Mouse (Mus musculus) testis, postnatal 10 days (tissue): ENCODE measurements around the gene Nlrc5.

Experiments
- DNase-seq: peaks from one replicate; pipeline ENCODE4 v3.0.0; 2021; ENCODE audit warnings: low spot score

The Nlrc5 gene

DNA sequence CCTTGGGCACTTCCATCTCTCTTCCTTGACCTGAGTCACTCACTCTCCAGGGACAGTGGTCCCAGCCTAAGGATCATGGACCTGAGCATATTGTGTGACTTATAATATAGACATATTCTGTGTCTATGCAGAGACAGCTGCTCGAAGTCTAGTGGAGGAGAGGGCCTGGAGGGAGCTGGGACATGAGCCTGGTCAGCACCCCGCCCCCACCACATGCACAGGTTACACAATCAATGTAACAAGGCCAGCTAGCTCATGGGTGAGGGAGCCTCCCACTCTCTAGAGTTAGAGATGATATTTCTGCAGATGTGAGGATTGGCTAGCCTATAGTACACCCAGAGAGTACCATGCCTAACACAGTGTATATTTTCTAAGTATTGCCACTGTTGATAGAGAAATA, 36.6 kb downstream of the Nlrc5 start:
- peak; percentile 30 for DNase-seq

DNA sequence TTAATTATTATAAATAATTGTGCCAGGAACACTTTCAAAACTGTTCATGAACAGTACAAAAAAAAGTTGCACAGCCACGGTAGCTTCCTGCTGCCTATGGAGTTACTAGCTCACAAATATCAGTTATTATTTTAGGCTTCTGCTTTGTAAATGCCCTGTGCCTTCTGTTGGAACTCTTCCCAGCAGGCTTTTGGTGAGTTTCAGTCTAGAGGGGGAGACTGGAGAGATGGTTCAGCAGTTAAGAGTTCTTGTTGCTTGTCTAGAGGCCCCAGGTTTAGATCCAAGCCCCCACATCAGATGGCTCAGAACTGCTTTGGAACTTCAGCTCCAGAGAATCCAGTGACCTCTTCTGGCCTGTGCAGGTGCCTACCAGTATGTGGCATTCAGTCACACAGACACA, 37.1 kb downstream of the Nlrc5 start:
- DNase-seq, result peak; percentile 11

DNA sequence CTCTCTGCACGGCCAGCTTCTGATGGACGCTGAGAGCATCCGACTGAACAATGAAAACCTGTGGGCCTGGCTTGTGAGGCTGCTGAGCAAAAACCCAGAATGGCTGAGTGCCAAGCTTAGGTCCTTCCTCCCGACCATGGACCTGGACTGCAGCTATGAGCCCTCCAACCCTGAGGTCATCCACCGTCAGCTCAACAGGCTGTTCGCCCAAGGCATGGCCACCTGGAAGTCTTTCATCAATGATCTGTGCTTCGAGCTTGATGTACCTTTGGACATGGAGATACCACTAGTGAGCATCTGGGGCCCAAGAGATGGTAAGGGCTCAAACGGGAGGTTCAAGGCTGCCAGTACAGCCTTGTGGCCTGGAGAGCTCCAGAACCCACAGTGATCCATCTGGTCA, 38.6 kb downstream of the Nlrc5 start:
- DNase-seq, result peak; percentile 37

DNA sequence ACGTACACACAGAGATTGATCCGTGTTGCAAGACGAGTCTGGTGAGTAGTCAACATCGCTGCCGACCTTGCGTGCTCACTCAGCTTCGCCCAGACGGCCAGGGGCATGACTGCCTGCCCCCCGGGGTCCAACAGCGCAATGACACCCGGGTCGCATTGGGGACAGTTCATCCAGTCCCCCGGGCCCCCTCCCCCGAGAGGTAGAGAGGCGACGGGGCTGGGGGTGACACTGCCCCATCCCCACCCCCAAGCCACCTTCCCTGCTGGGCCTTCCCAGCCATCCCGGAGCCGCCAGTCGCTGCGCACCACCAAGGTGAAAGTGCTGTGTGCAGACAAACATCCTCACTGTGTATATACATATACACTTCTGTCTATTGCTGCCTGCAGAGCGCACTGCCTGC, 39.3 kb downstream of the Nlrc5 start:
- DNase-seq, result peak; percentile 40

DNA sequence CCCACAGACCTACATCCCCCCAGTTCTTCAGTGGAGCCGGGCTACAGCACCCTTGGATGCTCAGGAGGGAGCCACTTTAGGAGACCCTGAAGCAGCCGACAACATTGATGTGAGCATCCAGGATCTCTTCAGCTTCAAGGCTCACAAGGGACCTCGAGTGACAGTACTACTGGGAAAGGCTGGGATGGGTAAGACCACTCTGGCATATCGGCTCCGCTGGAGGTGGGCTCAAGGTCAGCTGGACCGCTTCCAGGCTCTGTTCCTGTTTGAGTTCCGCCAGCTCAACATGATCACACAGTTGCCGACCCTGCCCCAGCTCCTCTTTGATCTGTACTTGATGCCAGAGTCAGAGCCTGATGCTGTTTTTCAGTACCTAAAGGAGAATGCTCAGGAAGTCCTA, 41.6 kb downstream of the Nlrc5 start:
- peak; percentile 38 for DNase-seq

DNA sequence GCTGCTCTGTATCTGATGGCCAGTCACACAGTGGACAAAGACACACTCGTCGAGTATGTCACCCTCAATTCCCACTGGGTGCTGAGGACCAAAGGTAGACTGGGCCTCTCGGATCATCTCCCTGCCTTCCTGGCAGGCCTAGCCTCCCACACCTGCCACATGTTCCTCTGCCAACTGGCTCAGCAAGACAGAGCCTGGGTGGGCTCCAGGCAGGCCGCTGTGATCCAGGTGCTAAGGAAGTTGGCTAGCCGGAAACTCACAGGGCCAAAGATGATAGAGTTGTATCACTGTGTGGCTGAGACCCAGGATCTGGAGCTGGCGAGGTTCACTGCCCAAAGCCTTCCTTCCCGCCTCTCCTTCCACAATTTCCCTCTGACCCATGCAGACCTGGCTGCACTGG, 42.7 kb downstream of the Nlrc5 start:
- DNase-seq, result peak; percentile 26

DNA sequence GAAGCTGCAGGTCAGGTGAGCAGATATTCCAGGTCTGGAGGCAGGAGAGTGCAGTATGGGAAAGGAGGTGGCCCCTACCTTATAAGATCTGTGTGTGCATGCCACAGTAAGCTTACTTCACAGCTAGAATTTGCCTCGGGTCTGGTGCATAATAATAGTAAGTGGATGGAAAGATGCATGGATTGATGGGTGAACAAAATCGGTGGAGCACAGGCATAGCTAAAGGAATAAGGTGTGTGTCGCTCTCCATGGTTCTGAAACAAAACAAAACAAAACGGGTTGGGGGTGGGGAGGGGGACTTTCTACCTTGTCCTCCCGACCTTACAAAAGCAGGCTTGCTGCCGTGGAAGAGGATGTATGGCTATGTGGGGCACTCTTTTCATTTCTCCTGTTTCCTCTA, 47.9 kb downstream of the Nlrc5 start:
- DNase-seq, result peak; percentile 40

DNA sequence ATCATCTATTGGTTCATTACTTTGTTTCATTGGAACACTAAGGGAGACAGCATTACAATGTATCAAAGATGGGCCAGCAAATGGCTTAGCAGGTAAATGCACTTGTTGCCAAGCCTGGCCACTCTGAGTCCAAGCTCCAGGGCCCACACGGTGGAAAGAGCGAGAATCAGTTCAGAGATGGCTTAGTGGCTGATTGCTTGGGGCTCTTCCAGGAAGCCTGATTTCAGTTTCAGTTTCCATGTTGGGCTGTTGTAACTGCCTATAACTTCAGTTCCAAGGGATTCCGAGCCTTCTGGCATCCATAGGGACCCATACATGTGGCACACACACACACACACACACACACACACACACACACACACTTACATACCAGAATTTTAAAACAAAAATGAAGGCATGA, 51.1 kb downstream of the Nlrc5 start:
- peak; percentile 29 for DNase-seq

DNA sequence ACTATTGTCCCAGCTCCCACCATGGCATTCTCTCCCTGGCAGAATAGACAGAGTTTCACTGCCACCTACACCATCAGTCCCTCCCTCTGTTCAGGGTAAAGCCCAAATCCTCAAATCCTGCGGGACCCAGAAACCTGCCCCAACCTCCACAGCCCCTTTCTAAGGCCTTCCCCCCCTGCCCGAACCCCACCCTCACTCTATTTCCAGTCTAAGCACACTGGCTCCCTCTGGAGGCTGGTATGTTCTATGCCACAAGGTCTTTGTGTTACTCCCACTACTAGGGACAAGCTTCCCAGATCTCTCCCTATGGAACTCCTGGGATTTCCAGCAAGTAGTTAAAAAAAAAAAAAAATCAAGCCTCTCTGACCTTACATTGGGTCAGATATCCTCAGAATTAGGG, 51.7 kb downstream of the Nlrc5 start:
- peak; percentile 73 for DNase-seq

DNA sequence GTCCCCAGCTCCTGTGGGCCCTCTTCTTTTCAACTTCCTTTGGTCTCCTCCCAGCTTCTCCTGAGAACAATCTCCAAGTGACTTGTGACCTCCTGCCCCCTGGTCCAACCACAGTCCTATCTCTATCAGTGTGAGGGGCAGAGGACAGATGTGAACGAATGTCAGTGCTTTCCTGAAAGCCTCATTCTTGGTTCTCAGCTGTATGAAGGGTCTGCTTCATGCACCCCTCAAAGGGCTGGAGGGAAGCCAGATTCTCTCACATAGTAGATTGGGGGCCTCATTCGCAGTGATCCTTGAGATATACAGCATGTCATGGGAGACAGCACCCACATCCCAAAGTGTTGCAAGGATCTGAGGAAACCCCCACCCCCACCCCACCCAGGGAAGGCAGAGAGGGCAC, 53.9 kb downstream of the Nlrc5 start:
- peak; percentile 21 for DNase-seq

DNA sequence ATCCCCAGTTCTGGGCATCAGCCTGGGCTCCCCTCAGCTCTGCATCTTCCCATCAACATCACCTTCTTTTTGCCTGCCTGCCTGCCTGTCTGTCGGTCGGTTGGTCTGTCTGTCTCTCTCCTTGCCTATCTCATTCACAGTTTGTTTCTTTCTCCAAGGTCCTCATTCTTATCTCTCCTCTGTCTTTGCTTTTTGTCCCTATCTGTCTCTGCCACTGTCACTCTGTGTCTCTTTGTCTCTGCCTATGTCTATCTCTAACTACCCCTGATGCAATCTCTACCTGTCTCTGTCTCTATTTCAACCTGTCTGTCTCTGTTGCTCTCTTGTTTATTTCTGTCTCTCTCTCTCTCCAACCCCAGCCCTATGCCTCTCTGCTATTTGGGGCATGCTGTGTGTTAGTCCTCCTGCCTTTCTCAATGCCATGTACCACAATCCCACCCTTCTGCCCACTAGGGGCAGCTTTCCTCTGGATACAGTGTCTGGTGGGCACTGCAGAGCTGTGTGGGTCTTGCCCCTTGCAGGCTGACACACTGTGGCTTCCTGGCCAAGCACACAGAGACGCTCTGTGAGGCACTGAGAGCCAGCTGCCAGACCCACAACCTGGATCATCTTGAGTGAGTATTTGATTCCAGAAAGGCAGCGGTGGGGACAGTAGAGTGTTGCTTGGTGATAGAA, 55.8 kb downstream of the Nlrc5 start:
- no peak for DNase-seq

DNA sequence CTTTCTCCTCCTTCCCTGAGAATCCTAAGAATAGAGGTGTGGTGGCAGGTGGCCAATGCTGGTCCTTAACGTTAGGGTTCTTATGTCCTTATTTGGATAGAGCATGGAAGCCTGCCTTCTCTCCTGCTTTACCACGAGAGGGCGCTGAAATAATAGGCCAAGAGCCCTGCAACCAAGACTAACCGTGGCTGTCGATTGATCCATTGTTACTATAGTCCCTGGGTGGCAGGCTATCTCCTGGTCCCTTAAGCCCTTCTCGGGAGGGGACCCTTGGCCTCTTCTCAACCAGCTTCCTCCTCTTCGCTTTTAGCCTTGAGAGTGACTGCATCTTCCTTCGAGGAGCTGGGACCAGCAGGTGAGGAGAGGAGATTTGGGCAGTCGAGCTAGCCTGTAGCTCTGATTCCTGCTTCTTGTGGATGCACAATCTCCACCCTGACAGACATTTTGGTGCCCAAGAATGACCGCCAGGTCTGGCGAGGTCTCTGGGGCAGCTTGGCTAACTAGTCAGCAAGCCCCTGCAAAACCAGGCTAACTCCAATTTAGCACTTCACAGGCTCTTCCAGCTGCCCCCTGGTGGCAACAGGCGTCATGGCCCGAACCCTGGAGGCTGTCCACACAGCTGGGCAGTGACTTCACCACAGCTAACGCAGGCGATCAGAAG, 58.0 kb downstream of the Nlrc5 start:
- DNase-seq, result peak; percentile 87

DNA sequence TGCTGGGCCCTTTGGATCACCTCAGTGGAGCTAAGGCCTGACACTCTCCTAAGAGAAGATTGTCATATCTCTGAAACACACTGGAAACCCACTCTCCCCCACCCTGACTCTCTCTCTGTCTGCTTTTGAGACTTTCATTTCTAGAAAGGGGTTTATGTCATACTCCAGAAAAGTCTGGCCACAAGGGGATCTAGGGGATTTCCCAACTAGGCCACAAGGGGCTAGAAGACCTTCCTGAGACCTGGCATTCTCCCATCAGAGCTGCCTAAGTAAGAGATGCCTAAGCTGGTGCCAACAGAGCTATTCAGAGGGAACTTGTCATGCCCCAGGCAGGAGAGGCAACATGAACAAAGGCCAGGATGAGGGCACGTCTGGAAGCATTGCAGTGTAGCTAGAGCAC, 59.1 kb downstream of the Nlrc5 start:
- no peak for DNase-seq

DNA sequence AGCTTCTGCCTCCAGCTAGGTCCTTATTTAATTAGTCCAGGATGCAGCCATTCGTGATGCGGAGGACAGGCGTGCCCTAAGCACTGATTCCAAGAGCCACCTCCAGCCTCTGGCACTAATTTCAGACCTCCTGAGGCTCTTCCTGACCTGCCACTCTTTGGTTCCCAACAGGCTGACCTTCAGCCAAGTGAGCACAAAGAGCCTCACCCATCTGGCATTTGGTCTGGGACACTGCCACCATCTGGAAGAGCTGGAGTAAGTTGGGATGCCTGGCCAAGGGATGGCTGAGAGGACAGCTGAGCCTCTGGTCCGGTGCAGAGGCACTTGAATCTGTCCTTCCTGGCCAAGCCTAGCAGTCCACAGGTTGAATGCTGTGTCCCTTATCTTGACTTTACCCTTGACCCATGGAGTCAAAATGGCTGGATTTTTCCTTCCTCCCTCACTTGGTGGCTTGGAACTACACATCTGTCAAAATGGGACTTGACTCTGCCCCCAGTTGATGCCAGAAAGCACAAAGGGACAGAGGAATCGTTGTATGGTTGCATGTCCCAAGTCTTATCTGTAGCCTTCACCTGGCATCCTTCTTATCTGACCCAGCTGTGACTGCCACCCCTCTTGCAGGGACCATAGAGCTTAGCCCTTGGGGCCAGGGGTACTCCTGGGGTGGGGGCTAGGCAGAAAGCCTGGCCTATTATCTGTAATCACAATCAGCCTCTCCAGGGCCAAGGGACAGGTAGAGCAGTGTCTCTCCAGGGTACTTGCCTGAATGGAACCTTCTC, 81.5 kb downstream of the Nlrc5 start:
- DNase-seq, result no peak

DNA sequence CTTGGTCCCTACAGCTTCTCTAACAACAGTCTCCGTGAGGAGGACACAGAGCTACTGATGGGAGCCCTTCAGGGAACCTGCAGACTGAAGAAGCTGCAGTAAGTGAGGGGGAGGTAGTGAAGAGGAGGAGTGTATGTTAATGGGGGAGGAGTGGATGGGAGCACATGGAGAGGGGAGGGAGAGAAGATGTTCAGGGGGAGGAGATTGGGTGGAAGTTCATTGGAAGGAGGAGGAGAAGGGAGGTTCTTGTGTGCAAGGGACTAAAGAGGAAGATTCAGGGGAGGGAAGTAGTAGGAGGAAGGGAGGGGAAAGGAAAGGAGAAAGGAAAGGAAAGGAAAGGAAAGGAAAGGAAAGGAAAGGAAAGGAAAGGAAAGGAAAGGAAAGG, 82.0 kb downstream of the Nlrc5 start:
- no peak for DNase-seq

DNA sequence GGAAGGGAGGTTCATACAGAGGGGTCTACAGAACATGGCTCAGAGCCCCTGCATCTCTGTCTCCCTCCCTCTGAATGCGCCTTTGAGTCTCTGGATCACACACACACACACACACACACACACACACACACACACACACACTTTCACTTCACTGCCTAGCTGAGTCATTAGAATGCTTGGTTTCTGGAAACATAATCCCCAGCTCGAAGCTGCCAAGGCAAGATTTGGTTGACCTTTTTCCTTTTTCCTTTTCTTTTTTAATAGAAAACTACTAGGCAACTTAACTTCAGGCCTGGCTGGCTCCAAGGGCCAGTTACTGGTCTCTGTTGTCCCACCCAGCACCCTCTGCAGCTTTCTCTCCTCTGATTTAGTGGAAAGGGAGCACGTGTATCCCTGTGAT, 82.6 kb downstream of the Nlrc5 start:
- DNase-seq, result no peak

DNA sequence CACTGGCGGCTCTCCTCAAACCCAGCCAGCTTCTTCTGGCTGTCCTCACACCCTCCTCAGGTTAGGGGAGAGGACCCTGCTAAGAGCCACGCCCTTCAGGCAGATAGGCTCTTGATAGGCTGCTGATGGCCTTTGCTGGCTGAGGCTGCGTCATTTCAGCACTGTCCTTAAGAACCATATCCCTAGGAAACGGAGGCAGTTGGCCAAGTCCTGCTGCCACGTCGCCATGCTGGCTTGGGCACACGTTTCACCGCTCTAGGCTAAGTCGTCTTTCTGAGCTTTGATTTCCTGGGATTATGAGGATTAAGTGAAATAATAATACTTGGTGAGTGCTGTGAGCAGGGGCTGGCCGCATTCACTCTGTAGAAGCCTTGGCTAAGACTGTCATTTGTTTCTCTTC, 84.2 kb downstream of the Nlrc5 start:
- no peak for DNase-seq

DNA sequence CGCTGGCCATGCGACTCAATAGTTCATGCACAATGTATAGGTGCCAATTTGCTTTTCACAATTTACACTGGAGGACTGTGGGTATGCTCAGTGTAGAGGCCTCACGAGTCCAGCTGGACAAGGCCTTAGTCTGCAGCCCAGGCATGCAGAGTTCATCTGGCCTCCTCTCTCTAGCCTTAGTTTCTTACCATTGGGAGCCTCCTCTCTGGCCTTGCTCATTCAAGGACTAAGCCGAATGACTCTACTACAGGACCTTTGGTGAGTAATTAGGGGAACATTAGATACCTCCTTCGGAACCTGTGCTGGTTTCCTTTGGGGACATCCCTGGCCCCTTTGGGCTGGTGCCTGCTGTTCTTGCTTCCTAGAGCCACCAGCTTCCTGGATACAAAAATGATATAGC, 84.9 kb downstream of the Nlrc5 start:
- no peak for DNase-seq

DNA sequence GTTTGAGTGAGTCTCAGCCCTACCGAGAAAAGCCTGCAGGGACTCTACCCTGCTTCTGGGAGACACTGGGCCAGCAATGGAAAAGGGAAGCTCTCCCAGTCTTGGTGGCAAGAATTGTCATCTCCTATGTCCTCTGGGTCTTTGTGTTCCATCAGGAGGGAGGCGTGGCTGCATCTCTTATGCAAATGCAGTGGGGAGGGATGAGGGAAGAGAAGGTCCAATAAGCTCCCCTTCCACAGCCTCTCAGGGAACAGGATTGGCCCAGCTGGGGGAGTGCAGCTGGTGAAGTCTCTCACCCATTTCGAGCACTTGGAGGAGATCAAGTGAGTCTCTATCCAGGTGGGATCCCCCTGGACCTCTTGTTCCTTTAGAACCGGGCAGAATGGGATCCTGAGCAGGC, 87.3 kb downstream of the Nlrc5 start:
- no peak for DNase-seq

DNA sequence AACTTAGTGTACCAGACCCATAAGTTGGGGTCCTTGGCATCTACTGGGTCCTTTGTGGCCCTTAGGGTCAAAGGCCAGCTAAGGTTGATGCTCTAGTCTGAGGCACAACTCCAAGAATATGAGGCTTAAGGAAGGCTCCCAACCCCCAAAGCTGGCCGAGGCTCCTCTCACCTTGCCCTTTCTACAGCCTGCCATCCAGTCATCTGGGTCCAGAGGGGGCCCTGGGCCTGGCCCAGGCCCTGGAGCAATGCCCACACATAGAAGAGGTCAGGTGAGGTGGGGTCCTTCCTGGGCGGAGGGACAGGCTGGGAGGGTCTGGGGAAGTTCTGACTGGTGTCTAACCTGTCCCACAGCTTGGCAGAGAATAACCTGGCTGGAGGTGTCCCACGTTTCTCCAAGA, 88.3 kb downstream of the Nlrc5 start:
- DNase-seq, result no peak

DNA sequence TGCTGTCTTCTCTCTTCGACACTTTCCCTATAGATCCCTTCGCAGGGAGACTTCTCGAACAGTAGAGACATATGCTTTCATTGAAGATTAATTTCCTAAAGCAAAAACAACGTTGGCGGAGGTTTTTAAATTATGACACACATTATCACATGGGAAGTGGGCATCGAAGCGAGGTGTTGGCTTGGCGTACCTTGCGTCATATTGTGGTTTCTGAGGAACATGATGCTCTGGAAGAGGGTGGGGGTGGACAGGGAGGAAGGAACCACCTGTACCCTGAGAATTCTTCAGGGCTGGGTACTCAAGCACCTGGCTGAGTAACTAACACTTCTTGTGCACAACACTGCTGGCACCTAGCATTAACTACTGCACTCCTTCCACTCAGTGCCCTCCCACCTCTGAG, 90.4 kb downstream of the Nlrc5 start:
- DNase-seq, result no peak

DNA sequence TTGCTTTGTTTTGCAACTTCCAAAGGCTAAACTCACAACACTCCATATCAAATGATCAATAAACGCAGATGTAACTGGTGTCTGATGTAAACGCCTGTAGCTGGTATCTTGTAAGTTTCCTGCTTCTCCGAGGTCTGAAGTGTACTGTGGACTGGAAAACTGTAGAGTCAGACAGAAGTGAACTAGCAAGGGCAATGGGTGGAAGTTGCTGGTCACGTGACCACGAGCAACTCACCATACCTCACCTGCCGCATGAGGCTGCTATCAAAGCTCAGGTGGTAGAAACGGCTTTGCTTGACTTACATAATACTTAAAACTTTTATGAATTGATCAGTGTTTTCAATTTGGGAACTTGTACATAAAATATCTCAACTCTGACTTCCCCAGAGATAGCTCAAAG, 93.0 kb downstream of the Nlrc5 start:
- DNase-seq, result no peak

DNA sequence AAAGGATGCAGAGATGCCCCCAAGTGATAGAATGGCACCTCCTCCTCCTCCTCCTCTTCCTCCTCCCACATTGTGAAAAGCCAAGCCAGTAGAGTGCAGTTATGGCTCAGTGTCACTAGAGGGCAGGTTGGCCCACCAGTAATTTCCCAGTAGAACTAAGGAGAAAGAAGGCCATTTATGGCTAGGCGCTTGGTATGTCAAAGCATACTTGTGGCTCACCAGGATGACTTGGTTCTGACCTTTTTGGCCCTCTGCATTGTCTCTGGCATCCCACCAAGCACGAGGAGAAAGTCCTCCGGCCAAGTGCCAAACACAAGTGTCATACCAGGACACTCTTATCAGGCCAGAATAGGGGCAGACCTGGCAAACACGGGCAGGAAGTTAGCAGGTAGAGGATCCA, 94.1 kb downstream of the Nlrc5 start:
- DNase-seq, result peak; percentile 55
